Comparison of ENCODE assay signal across 8 mouse cellular contexts in the genomic region with DNA sequence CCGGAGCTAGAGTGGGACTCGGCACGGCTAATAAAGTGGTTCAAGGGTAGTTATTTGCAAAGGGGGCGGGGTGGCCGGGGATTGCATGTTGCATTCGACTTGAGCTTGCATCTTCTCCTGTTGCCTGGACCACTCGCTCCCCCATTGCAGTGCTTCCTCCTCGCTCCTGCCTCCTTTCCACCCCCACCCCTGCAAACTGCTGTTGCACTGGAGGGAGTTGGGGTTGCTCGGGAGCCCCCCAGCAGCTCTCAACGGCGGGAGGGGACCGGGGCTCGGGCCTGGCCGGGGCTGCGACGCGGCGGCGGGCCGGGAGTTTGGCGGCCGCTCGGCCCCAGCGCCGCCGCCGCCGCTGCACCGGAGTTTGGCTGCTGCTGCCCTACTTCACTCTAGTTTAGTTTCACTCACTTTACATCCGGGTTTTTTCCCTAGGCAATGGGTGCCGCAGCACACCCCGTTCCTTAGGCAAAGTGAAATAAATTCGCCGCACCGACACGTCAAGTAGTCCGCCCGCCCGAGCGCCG.
DNase-seq lines count a peak whose midpoint lies in the region; ATAC-seq lines count a peak whose summit lies in the region.

No protein-coding gene starts in this region.

- peak; percentile 61 to 78 for DNase-seq in gastrocnemius, adult 8-10 months (ENCODE audit: low spot score in 2 of 2)
- peak; percentile 91 for DNase-seq in induced T-regulatory cell, adult 2 months (ENCODE audit: low read depth)
- DNase-seq in left cerebral cortex, adult 8-10 months (ENCODE audit: low spot score in 2 of 2) = peak; percentile 58 to 81
- peak; percentile 83 for DNase-seq in right cerebral cortex, adult 18-20 months
- DNase-seq in urinary bladder, adult 2 months (ENCODE audit: low spot score) = peak; percentile 76

- ATAC-seq in activated CD4-positive, CD25-positive, alpha-beta regulatory T cell, adult 4 months = peak; percentile 45
- ATAC-seq in common myeloid progenitor, adult 5-6 weeks (replicated peaks; ENCODE audit: low read depth, poor library complexity, severe bottlenecking) = peak; percentile 51
- peak; percentile 61 for ATAC-seq in megakaryocyte, adult 5-6 weeks (ENCODE audit: poor library complexity, severe bottlenecking)

Comparison
In these comparisons a context has a peak if more than half of its experiments do, and no peak if none do; other contexts are left out.
1. Peak in every context shown above with its lines: DNase-seq and ATAC-seq.